Mouse (Mus musculus): ENCODE data around the gene P2rx1. TPM values are rescaled to one million over a fixed set of nuclear protein-coding genes. Genes with fewer than 3 reads are reported as not detected.

The P2rx1 gene
- total RNA-seq, 2 experiments from 2014 or later, result 0.46 to 0.62 TPM

DNA sequence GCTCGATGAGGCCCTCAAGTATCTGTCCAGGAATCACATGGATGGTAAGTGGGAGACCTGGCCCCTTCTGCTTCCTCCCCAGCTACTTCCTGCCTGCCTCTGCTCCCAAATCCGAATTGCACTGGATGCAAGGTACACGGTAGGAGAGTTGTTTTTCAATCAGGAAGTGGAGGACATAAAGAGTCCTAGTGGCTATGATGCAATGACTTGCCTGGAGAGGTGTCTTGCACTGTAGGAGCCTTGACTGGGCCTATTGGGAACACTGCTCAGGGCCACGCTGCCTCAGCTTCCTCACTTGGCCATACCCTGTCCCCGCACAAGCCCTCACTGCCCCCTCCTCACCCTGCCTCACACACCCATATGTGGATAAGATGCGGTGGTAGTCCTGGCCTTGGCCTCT, 9.9 kb upstream of the P2rx1 start:
- DNase-seq, result no peak

- DNase-seq, result no peak
Measured at GRCm38 (mm10) chr11:72990688-72991087, 8.2 kb upstream of the P2rx1 start.

DNA sequence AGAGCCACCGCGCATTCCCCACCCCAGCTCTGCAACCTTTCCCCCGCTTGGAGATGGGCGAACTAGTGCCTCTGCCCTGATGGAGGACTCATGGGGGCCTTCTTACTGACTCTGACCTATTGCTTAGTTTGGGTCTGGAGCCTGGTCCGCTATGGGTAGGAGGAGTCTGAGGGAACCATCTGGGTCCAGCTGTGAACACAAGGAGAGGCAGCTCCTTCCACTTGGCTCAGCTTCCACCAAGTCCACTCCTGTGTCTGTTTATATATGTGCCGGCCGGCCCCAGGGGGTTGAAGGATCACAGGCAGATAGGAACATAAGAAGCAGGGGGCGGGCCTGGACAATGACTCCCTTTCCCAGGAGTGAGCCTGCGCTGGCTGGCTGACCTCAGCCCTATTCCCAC, 6.9 kb upstream of the P2rx1 start:
- no peak for DNase-seq

DNA sequence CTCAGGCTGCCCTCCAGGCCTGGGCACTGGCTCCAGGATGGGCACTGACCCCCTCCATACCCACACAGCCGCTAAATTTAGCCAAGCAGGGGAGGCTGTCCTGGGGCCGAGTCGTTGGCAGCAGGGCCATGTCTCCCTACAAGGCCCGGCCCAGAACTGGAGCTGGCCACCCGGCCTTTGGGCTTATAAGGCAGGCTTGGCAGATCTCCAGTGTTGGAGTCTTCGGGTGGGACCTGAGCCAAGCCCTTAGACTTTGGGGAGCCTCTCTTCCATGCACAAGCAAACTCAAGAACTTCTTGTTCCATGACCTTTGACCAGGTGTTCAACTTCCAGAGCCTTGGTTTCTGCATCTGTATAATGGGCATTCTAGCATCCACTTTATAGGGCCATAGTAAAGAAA, 2.6 kb upstream of the P2rx1 start:
- no peak for DNase-seq

GRCm38 (mm10) chr11:72996781-72997180, 2.1 kb upstream of the P2rx1 start:
- DNase-seq, result no peak

DNA sequence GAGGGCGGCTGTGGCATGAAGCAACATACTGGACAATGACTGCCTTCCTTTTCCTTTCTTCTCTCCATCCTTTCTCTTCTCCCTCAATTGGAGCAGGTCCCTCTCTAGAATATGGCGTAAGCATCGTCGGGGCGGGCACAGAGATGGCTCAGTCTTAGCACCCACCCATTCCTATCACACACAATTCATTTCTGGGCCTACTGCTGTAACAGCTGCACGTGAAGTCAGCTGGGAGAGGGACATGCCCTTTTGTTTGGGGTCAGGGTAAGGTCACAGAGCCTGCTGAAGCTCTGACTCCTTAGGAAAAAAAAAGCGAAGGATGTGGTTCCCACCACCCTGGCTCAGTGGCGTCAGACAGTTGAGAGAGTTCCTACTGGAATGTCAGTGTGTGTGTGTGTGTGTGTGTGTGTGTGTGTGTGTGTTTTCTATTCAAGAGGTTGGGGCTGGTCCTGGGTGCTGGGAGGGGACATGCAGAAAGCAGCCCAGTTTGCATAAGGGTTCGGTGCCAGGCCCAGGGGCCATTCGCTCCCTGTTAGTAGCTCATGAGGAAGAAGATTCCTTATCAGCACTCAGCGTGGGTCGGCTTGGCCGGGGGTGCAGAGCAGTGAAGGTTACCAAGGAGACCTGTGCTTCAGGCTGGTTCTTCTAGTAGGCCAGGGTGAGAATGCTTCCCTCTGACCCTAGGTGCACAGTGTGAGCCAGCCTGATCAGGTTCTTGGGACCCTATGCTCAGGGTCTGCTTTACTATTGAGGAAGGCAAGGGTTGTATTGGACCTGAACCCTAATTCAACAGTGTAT, 1.2 kb upstream of the P2rx1 start:
- DNase-seq, result no peak

DNA sequence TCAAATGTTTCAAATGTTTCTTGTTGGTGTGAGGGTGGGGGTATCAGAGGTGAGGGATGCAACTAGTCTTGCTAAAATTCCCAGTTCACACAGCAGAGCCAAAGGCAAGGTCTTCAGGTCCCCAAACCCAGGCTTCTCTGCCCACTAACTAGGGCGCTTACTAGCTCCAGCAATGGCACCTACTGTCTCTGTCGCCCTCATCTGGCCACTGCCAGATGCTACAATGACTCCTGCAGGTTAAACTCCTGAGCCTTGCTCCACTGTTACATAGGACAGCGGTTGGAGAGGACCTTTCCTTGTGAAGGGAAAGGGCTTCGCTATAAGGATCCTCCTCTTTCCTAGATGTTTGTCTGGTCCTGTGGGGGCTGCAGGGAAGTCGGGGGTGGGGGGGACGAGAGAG, 2.1 kb downstream of the P2rx1 start:
- peak; percentile 55 to 70 for DNase-seq

GRCm38 (mm10) chr11:73006377-73006776, 7.5 kb downstream of the P2rx1 start:
- DNase-seq, result peak; percentile 27 to 38

GRCm38 (mm10) chr11:73007113-73007512, 8.2 kb downstream of the P2rx1 start:
- no peak for DNase-seq

GRCm38 (mm10) chr11:73007698-73008481, 9.0 kb downstream of the P2rx1 start:
- peak in 1 of 2 experiments; percentile 38 for DNase-seq

DNA sequence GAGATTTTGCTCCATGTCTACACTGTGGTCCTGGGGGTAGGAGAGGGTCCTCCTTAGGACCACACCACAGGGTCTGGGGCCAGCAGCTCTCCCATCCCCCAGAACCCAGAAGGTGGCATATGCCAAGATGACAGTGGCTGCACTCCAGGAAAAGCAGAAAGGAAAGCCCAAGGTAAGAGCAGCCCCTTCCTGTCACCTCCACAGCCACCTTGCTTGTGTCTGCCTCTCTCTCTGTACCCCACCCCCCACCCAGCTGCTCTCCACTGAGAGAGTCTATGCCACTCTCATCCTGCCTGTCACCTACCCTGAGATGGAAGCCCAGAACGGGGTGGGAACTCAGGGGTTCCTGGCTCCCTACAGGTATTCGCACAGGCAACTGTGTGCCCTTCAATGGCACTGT, 9.9 kb downstream of the P2rx1 start:
- DNase-seq, result no peak

DNA sequence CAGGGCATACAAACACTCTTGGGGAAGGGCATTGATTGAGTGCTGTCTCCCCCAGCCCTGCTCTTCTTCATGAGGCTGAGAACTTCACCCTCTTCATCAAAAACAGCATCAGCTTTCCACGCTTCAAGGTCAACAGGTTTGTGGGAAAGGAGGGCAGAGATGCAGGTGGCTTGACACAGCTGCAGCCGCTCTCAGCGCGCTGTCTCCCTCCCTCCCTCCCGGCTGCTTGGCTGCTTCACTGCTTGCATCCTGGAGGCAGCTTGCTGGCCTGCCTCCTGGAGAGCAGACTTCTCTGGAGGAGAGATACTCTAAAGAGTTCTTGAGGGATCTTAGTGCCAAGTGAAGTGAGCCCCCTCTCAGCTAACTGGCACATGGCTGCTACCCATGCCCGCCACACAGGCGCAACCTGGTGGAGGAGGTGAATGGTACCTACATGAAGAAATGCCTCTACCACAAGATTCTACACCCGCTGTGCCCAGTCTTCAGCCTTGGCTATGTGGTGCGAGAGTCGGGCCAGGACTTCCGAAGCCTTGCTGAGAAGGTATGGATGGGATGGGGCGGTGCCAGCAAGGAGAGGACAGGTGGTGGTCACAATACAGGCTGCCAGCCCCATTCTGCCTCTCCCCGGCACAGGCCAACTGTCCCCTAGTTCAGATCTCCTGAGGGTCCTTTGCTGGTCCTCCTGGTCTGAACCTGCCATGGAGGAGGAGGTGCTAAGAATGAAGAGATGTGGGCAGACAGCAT, 10.8 kb downstream of the P2rx1 start:
- DNase-seq, result no peak

DNA sequence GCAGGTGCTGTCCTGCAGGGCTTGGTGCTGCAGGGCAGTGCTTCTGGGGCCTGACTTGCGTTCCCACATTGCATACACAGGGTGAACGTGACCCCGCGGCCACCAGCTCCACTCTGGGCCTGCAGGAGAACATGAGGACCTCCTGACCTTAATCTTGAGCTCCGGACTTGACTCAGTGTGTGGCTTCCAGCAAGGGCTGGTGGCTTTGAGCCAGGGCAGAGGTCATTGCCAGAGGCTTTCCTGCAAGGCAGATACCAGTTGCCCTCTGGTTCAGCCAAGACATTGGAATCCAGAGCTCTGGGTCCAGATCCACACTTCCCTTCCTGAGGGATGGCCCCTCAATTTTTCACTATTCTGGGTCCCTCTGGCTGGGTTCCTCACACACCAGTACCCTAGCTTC, 15.1 kb downstream of the P2rx1 start:
- DNase-seq, result no peak

DNA sequence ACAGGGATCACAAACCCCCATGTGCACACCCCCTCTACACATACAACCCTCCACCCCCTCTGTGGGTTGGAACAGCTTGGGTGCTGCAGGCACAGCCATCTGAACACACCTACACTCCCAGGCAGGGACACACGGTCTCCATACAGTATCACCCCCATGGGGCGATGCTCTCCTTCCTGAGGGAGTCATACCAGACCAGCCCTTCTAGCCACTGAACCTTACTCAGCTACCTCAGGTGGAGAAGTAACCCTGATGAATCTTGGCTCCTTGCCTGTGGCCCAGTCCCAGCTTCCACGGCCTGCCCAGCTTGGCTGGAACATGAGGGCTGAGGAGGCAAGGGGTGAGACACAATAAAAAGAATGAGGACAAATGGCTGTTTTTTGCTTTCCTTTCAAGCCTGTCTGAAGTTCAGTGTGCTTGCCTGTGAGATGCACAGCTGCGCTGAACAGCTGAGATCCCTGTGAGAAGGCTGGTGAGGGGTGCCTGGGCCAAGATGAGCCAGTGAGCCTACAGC, 16.0 kb downstream of the P2rx1 start:
- DNase-seq, result peak; percentile 81 to 82

GRCm38 (mm10) chr11:73015391-73016102, 16.6 kb downstream of the P2rx1 start:
- peak; percentile 34 to 57 for DNase-seq

DNA sequence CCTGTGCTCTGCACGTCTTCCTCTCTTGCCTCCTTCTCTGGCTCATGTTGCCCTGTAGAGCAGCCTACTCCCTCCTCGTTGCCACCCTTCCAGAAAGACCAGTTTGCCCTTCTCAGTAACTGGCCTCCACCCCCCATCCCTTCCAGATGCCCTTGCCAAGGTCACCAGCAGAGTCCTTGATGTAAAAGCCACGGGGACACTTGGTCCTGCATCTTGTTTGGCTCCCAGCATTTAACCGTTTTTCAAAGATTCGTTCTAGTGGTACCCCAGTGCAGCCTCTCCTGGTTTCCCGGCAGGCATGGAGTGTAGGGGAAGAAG, 17.2 kb downstream of the P2rx1 start:
- no peak for DNase-seq

GRCm38 (mm10) chr11:73018471-73019146, 19.7 kb downstream of the P2rx1 start, which contains the start of gene Camkk1:
TSS of gene Camkk1 (plus strand) at chr11:73019008.
- DNase-seq, result peak; percentile 94 to 95

DNA sequence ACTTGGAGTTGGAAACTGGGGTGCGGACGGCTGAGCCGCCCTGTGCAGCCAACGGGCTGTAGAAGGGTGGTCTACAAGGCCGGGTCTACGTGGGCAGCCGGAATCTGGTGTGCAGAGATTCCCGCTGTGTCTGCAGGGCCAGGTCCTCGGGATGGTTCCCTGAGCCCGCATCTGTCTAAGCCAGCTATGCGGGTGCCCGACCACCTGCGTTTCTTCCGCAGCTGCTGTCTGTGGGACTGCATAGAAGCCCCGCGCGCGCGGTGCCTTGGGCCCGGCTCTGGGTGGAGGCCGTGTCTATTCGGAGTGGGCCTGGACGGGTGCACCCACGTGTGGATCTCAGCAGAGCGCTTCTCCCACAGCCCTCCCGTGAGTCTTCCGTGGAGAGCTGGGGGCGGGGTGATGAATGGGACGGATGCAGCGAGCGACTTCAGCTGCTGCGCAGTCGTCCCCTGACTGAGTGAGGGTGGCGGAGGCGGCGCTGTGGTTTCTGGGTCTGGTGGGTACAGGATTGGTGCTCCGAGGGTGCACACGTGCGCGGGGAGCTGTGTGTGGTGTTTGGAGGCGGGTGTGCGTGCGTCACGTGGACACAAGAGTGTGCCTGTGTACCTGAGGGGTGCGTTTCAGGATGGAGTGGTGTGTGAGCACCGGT, 20.4 kb downstream of the P2rx1 start:
- DNase-seq, result peak; percentile 78 to 82

GRCm38 (mm10) chr11:73020953-73021800, 22.3 kb downstream of the P2rx1 start:
- DNase-seq, result peak; percentile 29 to 37

GRCm38 (mm10) chr11:73023099-73023498, 24.2 kb downstream of the P2rx1 start:
- DNase-seq, result peak; percentile 86
